Mouse (Mus musculus): Measurements from ENCODE around the gene Fkbp9.

GRCm38 (mm10) chr6:56870027-56870426 is 38.2 kb downstream of the Fkbp9 start:
- TF ChIP-seq CTCF (IDR thresholded peaks at IDR 0.05; ENCODE audit: control insufficient read depth, insufficient read depth, low read length) (no peak), POLR2A (IDR thresholded peaks at IDR 0.05; ENCODE audit: borderline replicate concordance, control insufficient read depth, low read depth, low read length) (no peak)
